Mouse (Mus musculus): Measurements from ENCODE around the gene Pdcd4.

- no peak for TF ChIP-seq CTCF (IDR thresholded peaks at IDR 0.05; ENCODE audit: low read depth, low read length)
- no peak for TF ChIP-seq POLR2A (IDR thresholded peaks at IDR 0.05; ENCODE audit: insufficient read depth, low read length)
- no peak for TF ChIP-seq EP300 (IDR thresholded peaks at IDR 0.05; ENCODE audit: insufficient read depth, low read depth, low read length)
These were observed 81.6 kb downstream of the Pdcd4 start for GRCm38 (mm10) chr19:53973656-53974055.

Data from ES-Bruce4 (cell line).